Mouse (Mus musculus) left cerebral cortex, adult 11 months (tissue): ENCODE results near the gene Aph1c.
A peak's percentile ranks its signal among the peaks of the same experiment; 100 is the strongest.
"Not testable (repeated sequence)": the region's sequence is repeated elsewhere in the genome, so short reads cannot be mapped to it uniquely, and the experiment has no call there.

ENCODE experiments used
- DNase-seq: peaks from one replicate; pipeline ENCODE4 v3.0.0; 2022; ENCODE audit warnings: low spot score

Aph1c gene

DNA sequence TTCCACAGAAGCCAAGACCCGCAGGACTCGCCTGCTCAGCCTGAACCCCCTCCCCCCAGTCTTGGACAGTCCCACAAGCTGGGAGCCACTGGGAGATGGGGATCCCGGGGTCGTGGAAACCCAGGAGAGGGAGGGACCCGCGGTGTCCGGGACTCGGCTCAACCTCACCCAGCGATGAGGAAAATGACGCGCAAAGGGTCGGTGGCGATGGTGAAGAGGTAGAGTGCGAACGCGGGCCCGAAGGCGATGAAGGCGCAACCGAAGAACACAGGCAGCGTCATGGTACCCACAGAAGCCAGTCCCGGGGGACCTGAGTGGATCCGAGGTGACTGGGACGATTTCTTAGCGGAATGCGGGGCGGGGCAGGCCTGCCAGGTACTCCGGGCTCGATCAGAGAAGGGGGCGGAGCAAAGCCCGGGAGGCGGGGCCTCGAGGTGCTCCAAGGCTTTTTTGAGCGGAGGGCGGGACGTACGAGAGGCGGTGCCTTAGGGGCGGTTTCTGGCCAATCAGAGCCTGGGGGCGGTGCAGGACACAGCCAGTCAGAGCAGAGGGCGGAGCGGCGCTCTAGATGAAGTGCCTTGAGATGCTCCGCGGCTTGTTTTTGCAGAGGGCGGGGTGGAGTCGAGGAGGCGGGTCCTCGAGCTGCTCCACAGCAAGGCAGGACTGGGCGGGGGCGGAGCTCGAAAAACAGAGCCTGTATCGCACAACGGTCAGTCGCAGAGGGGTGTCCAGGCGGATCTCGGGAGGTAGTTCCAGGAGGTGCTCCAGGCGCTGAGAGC is at the start of gene Aph1c:
TSS of gene Aph1c (minus strand) at position 409 of the 779 bp plus-strand sequence.
- DNase-seq: peak; percentile 99

DNA sequence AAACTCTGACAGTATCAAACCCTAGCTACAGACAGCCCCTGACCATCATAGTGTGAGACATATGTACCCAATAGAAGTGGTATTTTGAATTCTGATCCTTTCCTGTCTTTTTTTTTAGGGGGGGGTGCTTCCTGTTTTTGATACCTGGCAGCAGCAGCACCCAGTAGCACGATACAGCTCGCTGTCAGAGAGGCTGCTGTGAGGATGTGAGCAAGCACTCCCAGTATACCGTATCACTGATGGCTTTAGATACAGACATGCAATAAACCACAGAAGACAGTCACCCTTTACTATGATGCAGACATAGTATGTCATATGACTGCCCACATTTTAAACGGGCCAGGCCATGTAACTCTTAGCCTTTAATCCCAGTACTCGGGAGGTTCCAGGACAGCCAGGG is 49.0 kb upstream of the Aph1c start:
- no peak for DNase-seq

GRCm38 (mm10) chr9:66882406-66882821 is 47.9 kb upstream of the Aph1c start:
- no peak for DNase-seq

GRCm38 (mm10) chr9:66881858-66882257 is 47.3 kb upstream of the Aph1c start:
- no peak for DNase-seq

DNA sequence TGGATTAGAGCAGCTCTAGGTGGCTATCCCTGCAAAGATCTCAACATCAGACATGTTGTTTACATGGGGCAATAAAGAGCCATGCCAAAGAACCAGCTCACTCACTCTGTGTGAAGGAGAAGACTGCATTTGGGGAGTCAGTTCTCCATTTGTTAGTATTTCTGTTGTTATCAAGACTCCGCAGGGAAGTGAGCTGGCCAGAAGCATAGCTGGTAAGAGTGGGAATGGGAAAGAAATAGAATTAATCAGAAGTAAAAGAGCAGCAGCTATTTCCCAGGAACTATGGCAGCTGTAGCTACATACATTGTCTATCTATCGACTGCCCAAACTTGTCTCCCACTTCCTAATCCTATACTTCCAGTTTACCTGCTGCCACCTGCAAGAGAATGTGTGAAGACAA is 46.2 kb upstream of the Aph1c start:
- no peak for DNase-seq

DNA sequence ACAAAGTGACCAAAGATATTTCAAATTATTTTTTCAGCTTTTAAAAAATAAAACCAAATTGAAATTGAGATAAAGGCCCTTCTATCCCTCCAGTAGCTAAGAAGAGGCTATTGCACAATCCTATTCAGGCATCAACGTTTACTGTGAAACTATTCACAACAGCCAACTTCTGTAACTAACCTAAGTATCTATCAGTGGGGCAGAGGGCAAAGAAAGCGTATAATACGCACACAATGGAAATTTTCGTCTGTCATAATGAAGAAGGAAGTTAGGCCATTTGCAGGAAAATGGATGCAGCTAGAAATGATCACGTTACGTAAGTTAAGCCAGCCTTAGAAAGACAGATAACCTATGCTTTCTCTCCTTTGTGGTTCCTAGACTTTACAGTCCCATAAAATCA is 45.0 kb upstream of the Aph1c start:
- no peak for DNase-seq

DNA sequence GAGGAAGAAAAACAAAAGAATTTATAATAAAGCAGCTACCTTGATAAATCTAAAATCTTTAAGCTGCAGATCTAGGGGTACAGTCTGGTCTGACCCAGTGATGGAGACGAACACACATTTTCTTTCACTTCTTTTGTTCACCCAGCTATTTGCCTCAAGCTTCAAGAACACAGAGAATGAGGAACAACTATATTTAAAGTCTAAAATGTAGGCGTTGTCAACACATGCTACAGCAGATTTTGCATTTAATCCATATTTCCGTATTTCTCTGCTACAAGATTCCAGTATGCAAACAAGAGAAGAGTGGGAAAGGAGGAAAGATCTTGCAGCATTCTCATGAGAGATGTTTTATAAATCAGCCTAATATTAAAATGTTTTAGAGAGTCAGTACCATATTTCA is 44.4 kb upstream of the Aph1c start:
- DNase-seq: no peak

DNA sequence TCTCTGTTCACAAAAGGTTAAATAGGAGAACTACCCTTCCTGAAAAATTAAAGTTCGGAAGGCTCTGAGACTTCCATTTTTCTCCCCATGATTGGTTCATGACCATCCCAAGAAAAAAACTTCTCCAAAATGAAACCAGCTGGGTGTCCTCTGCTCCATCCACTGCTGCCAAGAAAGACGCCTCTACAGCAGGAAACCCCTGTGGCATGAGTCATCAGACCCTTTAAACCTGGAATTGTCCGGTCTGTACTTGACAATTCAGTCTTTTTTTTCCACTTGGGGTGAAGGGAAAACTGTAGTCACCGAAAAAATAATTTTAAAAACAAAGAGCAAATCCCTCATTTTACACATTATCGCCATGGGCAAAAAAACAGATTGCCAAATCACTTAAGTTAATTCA is 42.1 kb upstream of the Aph1c start:
- DNase-seq: no peak

- DNase-seq: no peak
These were observed 39.8 kb upstream of the Aph1c start for GRCm38 (mm10) chr9:66874297-66874696.

- no peak for DNase-seq
These were observed 39.0 kb upstream of the Aph1c start for GRCm38 (mm10) chr9:66873531-66873930.

- not testable (repeated sequence) for DNase-seq
These were observed 38.5 kb upstream of the Aph1c start for GRCm38 (mm10) chr9:66873009-66873408.

DNA sequence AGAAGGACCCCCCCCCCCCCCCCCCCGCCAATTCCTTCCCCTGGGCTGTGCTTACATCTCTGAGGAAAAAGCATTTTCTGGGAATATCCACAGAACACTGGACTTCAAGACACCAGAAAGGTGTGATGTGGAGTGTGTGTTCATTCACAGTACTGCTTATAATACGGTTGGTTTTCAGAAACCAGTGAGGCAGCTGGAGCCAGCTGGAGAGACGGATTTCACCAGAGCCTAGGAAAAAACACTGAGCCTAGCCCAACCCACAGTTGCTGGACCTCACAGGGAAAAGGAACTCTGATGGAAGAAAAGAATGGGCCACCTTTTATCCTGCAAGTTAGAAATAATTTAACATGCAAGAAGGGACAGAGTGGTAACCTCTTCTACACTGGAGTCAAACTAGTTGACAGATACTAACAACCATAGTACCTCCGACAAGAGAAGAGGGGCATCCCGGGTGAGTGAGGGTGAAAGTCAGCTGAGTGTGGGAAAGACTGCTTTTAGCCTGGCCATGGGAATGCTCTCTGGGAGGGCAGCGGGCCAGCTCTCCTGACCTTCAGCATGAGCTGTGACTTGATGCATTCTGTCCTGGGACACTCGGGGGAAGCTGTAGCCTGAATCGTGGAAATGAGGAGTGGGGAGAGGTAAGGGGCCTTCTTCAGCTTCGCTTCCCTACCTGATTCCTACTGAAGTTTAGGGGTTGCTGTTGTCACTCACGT is 37.6 kb upstream of the Aph1c start:
- DNase-seq: no peak

DNA sequence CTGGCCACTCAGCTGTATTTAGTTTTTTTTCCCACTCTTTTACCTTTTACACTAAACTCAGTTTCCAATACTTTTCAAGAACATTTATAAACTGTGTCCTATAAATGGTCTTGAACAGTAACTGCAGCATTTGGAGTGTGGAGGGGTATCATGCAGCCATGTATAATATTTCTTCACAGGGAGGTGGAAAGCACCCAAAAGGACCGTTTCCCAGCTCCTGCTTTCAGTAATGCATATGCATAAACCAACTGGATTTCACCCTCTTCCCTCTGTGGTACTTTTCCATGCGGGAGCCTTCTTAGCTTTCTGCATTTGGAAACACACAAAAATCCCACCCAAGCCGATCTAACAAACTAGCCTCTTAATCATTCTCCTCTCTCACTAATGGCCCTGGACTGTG is 30.2 kb upstream of the Aph1c start:
- no peak for DNase-seq

- DNase-seq: no peak
These were observed 28.9 kb upstream of the Aph1c start for GRCm38 (mm10) chr9:66863456-66863855.

DNA sequence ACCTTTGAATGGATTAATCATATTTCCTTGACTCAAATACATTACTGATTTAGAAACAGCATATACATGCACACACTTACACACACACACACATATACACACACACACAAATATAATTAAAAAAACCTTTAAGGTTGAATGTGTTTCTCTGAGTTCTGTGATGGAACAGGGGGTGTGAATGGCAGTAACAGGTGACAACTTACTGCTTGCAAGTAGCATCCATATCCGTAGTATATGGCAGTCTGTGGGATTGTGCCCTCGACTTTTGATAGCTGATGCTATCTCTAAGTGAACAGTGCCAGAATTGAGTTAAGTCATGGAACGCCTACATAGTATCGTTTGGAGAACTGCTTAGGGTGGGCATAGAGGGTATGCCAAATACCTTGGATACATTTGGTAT is 27.7 kb upstream of the Aph1c start:
- no peak for DNase-seq

GRCm38 (mm10) chr9:66861104-66861767 is 26.7 kb upstream of the Aph1c start:
- DNase-seq: no peak

- DNase-seq: no peak
These were observed 25.0 kb upstream of the Aph1c start for GRCm38 (mm10) chr9:66859523-66859922.

GRCm38 (mm10) chr9:66855865-66856264 is 21.3 kb upstream of the Aph1c start:
- DNase-seq: no peak

GRCm38 (mm10) chr9:66852592-66852991 is 18.1 kb upstream of the Aph1c start:
- DNase-seq: no peak

- no peak for DNase-seq
These were observed 16.4 kb upstream of the Aph1c start for GRCm38 (mm10) chr9:66850966-66851365.

GRCm38 (mm10) chr9:66846822-66847221 is 12.3 kb upstream of the Aph1c start:
- no peak for DNase-seq

GRCm38 (mm10) chr9:66835097-66835480 is 563 bp upstream of the Aph1c start:
- DNase-seq: no peak

GRCm38 (mm10) chr9:66833851-66834250 is 675 bp downstream of the Aph1c start:
- DNase-seq: no peak
